Mouse (Mus musculus) hindbrain, embryonic 11.5 days (tissue): ENCODE data around the gene Zic3. TPM values are rescaled to one million over a fixed set of nuclear protein-coding genes. Genes with fewer than 3 reads are reported as not detected.

Source experiments
- ATAC-seq: fragments of 200-750 bp; cut with Nextera tagmentation; 2 replicates; pipeline ENCODE4 v1.8.0; 2017; ENCODE audit warnings: mild to moderate bottlenecking, moderate TSS enrichment, moderate library complexity; ENCODE audit not compliant: low FRiP score
- DNase-seq: peaks from one replicate; pipeline ENCODE4 v3.0.0-alpha.2; 2015; ENCODE audit warnings: low spot score
- H3K27ac ChIP-seq: fragments of 300-500 bp; sonication (generic); 2 replicates; pipeline ENCODE4 v1.5.1; 2014; ENCODE audit warnings: mild to moderate bottlenecking, low read depth, low read length
- H3K27me3 ChIP-seq: fragments of 300-500 bp; sonication (generic); 2 replicates; pipeline ENCODE4 v1.6.1; 2014; ENCODE audit warnings: mild to moderate bottlenecking, low read length, moderate library complexity, mixed read lengths; ENCODE audit not compliant: control insufficient read depth, insufficient read depth
- H3K36me3 ChIP-seq: fragments of 300-500 bp; sonication (generic); 2 replicates; pipeline ENCODE4 v1.6.1; 2014; ENCODE audit warnings: mild to moderate bottlenecking, low read length, moderate library complexity, mixed read lengths; ENCODE audit not compliant: control insufficient read depth, insufficient read depth
- H3K4me1 ChIP-seq: fragments of 300-500 bp; sonication (generic); replicated peaks from 2 replicates; pipeline ENCODE4 v1.6.1; 2014; ENCODE audit warnings: low read length, mixed read lengths; ENCODE audit not compliant: control insufficient read depth, insufficient read depth
- H3K4me2 ChIP-seq: fragments of 300-500 bp; sonication (generic); replicated peaks from 2 replicates; pipeline ENCODE4 v1.6.1; 2014; ENCODE audit warnings: mild to moderate bottlenecking, low read depth, low read length
- H3K4me3 ChIP-seq: fragments of 300-500 bp; sonication (generic); 2 replicates; pipeline ENCODE4 v1.5.1; 2014; ENCODE audit warnings: low read depth, low read length
- H3K9ac ChIP-seq: fragments of 300-500 bp; sonication (generic); 2 replicates; pipeline ENCODE4 v1.6.1; 2014; ENCODE audit warnings: low read depth, low read length
- H3K9me3 ChIP-seq: fragments of 300-500 bp; sonication (generic); 2 replicates; pipeline ENCODE4 v1.6.1; 2016; ENCODE audit warnings: low read length; ENCODE audit not compliant: control insufficient read depth
- WGBS: fragments of 180-500 bp; shearing (Covaris S2); extraction: QIAGEN DNeasy Blood & Tissue Kit; methylation state at CpG from one replicate; pipeline ENCODE4 v1.1.7; 2014; 5-methylcytosine and 5-hydroxymethylcytosine counted together
- polyA plus RNA-seq: library from polyadenylated mRNA; unstranded; fragments of >200 nt; fragmentation: Nextera tagmentation; extraction: Ambion mirVana; gene quantifications from 2 replicates; pipeline ENCODE4 v1.2.1, GENCODE M21; 2014

Zic3 gene
- polyA plus RNA-seq, 1 experiment from 2014 or later, result 28.5 TPM

GRCm38 (mm10) chrX:58019257-58019953 lies 3.1 kb upstream of the Zic3 start:
- ATAC-seq, result peak; percentile 80
- H3K9ac ChIP-seq, result no peak overlapping the region
- H3K9me3 ChIP-seq, result no peaks in the 10 kb centered on the region
- 10% methylated on average over 32 of the region's 33 CpGs for WGBS
- 0 out of 2 replicates have a peak overlapping the region, but pooled peaks have one; percentile 45 for H3K27ac ChIP-seq
- no peaks in the 10 kb centered on the region for H3K4me1 ChIP-seq
- H3K4me3 ChIP-seq, result peak overlapping the region; percentile 4
- H3K36me3 ChIP-seq, result no peaks in the 10 kb centered on the region
- peak overlapping the region; percentile 28 for H3K4me2 ChIP-seq
- peak; percentile 47 for DNase-seq
- H3K27me3 ChIP-seq, result peaks cover 10% of the 10 kb centered on the region

- H3K36me3 ChIP-seq, result no peaks in the 10 kb centered on the region
- DNase-seq, result peak; percentile 13
- no peak overlapping the region for H3K4me3 ChIP-seq
- no peaks in the 10 kb centered on the region for H3K4me1 ChIP-seq
- 17% methylated on average over 9 of the region's 9 CpGs for WGBS
- H3K27ac ChIP-seq, result no peak overlapping the region
- peaks cover 19% of the 10 kb centered on the region for H3K27me3 ChIP-seq
- H3K9ac ChIP-seq, result no peak overlapping the region
- no peak for ATAC-seq
- 0 out of 2 replicates have a peak overlapping the region, but pooled peaks have one; percentile 2 for H3K4me2 ChIP-seq
- H3K9me3 ChIP-seq, result no peaks in the 10 kb centered on the region
These were observed 5.1 kb downstream of the Zic3 start for GRCm38 (mm10) chrX:58027631-58028030.

- Histone ChIP-seq H3K27ac (no peak overlapping the region), H3K36me3 (no peaks in the 10 kb centered on the region), H3K4me3 (no peak overlapping the region), H3K9ac (no peak overlapping the region), H3K4me1 (no peaks in the 10 kb centered on the region), H3K9me3 (no peaks in the 10 kb centered on the region), H3K4me2 (0 out of 2 replicates have a peak overlapping the region, but pooled peaks have one; percentile 2), H3K27me3 (peaks cover 19% of the 10 kb centered on the region)
- DNase-seq, result peak; percentile 41
- no peak for ATAC-seq
- WGBS, result 18% methylated on average over 16 of the region's 16 CpGs
These were observed 5.6 kb downstream of the Zic3 start for GRCm38 (mm10) chrX:58028082-58028481.

- Histone ChIP-seq H3K36me3 (no peaks in the 10 kb centered on the region), H3K4me2 (no peak overlapping the region), H3K4me3 (no peak overlapping the region), H3K4me1 (no peaks in the 10 kb centered on the region), H3K27ac (no peak overlapping the region), H3K27me3 (peaks cover 19% of the 10 kb centered on the region), H3K9ac (no peak overlapping the region), H3K9me3 (no peaks in the 10 kb centered on the region)
- DNase-seq (peak; percentile 38), ATAC-seq (no peak)
- WGBS, result 21% methylated on average over 8 of the region's 8 CpGs
These were observed 6.4 kb downstream of the Zic3 start for GRCm38 (mm10) chrX:58028858-58029257.

GRCm38 (mm10) chrX:58030100-58030834 lies 7.8 kb downstream of the Zic3 start:
- Histone ChIP-seq H3K4me1 (no peaks in the 10 kb centered on the region), H3K4me2 (peak overlapping the region; percentile 54), H3K9me3 (no peaks in the 10 kb centered on the region), H3K36me3 (no peaks in the 10 kb centered on the region), H3K9ac (peak overlapping the region; percentile 57), H3K4me3 (peak overlapping the region; percentile 44), H3K27me3 (peaks cover 17% of the 10 kb centered on the region), H3K27ac (peak overlapping the region; percentile 75)
- peak; percentile 80 for DNase-seq
- 17% methylated on average over 35 of the region's 48 CpGs for WGBS
- peak; percentile 95 for ATAC-seq

GRCm38 (mm10) chrX:58030835-58031670 lies 8.6 kb downstream of the Zic3 start:
- ATAC-seq (peak; percentile 47), DNase-seq (no peak)
- Histone ChIP-seq H3K4me3 (peak overlapping the region; percentile 44), H3K4me2 (peak overlapping the region; percentile 54), H3K27me3 (peaks cover 14% of the 10 kb centered on the region), H3K9me3 (no peaks in the 10 kb centered on the region), H3K9ac (peak overlapping the region; percentile 57), H3K4me1 (no peaks in the 10 kb centered on the region), H3K27ac (peak overlapping the region; percentile 75), H3K36me3 (no peaks in the 10 kb centered on the region)
- WGBS, result 32% methylated on average over 38 of the region's 56 CpGs

- peak; percentile 50 for DNase-seq
- peak overlapping the region; percentile 75 for H3K27ac ChIP-seq
- 19% methylated on average over 52 of the region's 56 CpGs for WGBS
- H3K27me3 ChIP-seq, result peaks cover 16% of the 10 kb centered on the region
- peak overlapping the region; percentile 57 for H3K9ac ChIP-seq
- H3K4me2 ChIP-seq, result peak overlapping the region; percentile 54
- no peaks in the 10 kb centered on the region for H3K9me3 ChIP-seq
- no peaks in the 10 kb centered on the region for H3K36me3 ChIP-seq
- peak overlapping the region; percentile 44 for H3K4me3 ChIP-seq
- no peaks in the 10 kb centered on the region for H3K4me1 ChIP-seq
- 0 out of 2 replicates have a peak, but pooled peaks have one; percentile 3 for ATAC-seq
These were observed 9.4 kb downstream of the Zic3 start for GRCm38 (mm10) chrX:58031671-58032605.
